Mouse (Mus musculus) cortical plate, adult 2 months (tissue): ENCODE data around the gene P3h2. TPM values are rescaled to one million over a fixed set of nuclear protein-coding genes. Genes with fewer than 3 reads are reported as not detected.

Experiments
- H3K27ac ChIP-seq: fragments of 200-500 bp; 2 replicates; pipeline ENCODE4 v1.5.1; 2012; ENCODE audit warnings: low read length, control low read depth, inconsistent platforms; ENCODE audit not compliant: insufficient read depth
- H3K4me1 ChIP-seq: fragments of 200-500 bp; 2 replicates; pipeline ENCODE4 v1.6.1; 2011; ENCODE audit warnings: low read length; ENCODE audit not compliant: control insufficient read depth, insufficient read depth
- H3K4me3 ChIP-seq: fragments of 200-500 bp; 2 replicates; pipeline ENCODE4 v1.5.1; 2011; ENCODE audit warnings: mild to moderate bottlenecking, low read length, control low read depth; ENCODE audit not compliant: insufficient read depth
- CTCF ChIP-seq: fragments of 200-500 bp; IDR thresholded peaks from 2 replicates; pipeline ENCODE4 v1.5.1; 2011; ENCODE audit warnings: mild to moderate bottlenecking, control low read depth, low read length; ENCODE audit not compliant: insufficient read depth; ENCODE audit errors: extremely low read depth
- POLR2A ChIP-seq: fragments of 200-500 bp; IDR thresholded peaks from 2 replicates; pipeline ENCODE4 v1.6.1; 2011; ENCODE audit warnings: mild to moderate bottlenecking, low read length, control low read depth; ENCODE audit not compliant: insufficient read depth; ENCODE audit errors: extremely low read depth
- polyA plus RNA-seq: library from polyadenylated mRNA; depleted of rRNA; stranded (reverse); fragments of >200 nt; gene quantifications from 2 replicates; pipeline ENCODE4 v1.2.3, GENCODE M21; 2012

The P3h2 gene
- polyA plus RNA-seq, 1 experiment, result 1.9 TPM

DNA sequence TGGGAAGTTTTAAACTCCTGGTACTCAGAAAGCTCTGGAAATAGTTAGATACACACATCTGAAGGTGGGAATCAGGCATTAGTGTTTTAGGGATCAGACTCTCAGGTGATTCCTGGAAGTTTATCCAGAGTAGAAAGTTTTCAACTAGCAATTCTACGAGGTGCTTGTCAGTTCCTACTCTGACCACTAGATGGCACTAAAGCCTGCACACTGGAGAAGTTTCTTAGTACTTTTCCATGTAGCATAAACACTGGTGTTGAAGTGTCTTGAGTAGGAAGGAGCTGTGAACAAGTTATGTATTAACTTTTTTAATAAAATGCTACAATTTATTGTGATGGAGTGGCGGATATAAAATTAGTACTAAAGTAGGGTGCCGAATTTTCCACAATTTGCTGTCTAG lies 141.7 kb downstream of the P3h2 start:
- Histone ChIP-seq H3K27ac (no peak overlapping the region), H3K4me1 (no peaks in the 10 kb centered on the region; the same call in 1 of the 2 replicates), H3K4me3 (no peak overlapping the region)
- TF ChIP-seq CTCF (peak; percentile 65), POLR2A (no peak)

DNA sequence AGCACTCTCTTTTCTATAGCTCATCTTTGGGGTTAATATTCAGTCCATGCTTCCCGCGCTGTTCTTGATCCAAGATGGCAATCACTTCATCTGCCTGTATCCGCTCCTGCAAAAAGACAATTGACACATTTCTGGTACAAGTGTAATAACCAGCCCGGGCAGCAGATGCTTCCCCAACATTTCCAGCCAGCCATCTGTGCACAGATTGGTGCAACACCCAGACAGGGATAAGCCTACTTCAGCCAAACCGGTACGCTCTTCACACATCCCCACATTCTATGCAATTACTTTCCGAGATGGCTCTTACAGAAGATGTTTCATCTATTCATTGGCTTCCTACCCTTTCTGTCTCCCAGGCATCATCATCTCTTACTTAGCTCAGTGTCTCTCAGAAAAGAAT lies 145.2 kb downstream of the P3h2 start:
- Histone ChIP-seq H3K4me3 (no peak overlapping the region), H3K27ac (no peak overlapping the region), H3K4me1 (no peaks in the 10 kb centered on the region; the same call in 1 of the 2 replicates)
- no peak for TF ChIP-seq POLR2A
- no peak for TF ChIP-seq CTCF

DNA sequence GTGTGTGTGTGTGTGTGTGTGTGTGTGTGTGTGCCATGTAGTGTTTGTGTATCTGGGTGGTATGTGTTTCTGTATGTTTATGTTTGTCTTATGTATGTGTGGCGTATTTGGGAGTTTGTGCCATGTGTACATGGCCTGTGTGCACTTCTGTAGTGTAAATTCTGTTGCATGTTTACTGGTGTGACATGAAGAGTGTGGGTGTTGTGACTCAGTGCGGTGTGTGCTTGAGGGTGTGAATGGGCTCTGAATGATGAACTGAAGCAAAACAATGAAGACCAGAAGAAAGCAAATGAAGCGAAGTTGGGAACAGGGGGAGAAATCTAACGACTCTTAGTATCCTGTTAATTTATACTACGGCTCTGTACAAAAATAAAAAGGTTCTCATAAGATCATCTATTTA lies 145.7 kb downstream of the P3h2 start:
- H3K4me3 ChIP-seq, result no peak overlapping the region
- H3K27ac ChIP-seq, result no peak overlapping the region
- H3K4me1 ChIP-seq, result no peaks in the 10 kb centered on the region; the same call in 1 of the 2 replicates
- TF ChIP-seq CTCF (no peak), POLR2A (no peak)

DNA sequence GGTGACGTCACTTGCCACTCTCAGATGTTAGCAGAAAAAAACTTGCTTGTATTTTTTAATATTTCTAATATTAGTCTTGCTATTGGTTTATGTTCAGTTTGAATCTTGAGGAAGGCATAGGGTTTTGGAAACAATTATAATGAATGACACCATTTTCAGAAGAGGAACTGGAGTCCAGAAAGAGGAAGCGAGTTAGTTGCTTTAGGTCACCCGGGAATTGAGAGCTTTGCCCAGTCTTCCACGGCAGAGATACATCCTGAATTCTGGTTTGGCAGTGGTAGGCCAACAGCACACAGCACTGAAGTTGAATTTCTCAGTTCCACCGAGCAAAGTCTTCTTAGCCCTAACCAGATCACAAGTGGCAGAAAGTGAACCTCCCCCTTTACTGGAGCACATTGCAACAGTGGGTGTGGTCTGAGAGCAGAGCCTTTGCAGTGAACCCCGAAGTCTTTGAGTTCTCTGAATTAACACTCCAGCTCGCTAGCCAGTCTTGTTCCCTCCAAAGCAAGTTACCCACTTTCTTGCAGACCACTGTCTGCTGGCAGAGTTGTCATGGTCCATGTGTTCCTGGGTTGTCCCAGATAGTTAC lies 146.8 kb downstream of the P3h2 start:
- no peak for TF ChIP-seq CTCF
- no peak for TF ChIP-seq POLR2A
- Histone ChIP-seq H3K4me1 (no peaks in the 10 kb centered on the region), H3K4me3 (no peak overlapping the region), H3K27ac (no peak overlapping the region)

DNA sequence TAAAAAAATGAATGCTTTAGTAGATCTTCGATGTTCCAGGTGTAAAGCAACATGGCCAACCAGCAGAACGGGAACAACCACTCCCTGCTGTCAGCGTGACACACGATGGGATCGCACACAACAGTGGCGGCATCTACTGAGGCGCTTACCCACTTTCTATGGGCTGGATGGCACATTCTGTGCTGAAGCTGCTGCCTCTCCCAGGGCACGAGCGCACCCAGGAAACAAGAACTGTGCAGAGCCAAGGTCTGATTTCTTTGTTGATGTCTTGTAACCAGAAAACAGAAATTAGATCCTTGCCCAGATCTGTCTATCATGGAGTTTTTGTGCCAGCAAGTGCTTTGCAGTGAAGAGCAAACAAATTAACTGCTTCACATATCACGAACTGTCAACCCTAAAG lies 147.4 kb downstream of the P3h2 start:
- no peak for TF ChIP-seq CTCF
- no peak for TF ChIP-seq POLR2A
- H3K4me1 ChIP-seq, result no peaks in the 10 kb centered on the region
- no peak overlapping the region for H3K27ac ChIP-seq
- no peak overlapping the region for H3K4me3 ChIP-seq

DNA sequence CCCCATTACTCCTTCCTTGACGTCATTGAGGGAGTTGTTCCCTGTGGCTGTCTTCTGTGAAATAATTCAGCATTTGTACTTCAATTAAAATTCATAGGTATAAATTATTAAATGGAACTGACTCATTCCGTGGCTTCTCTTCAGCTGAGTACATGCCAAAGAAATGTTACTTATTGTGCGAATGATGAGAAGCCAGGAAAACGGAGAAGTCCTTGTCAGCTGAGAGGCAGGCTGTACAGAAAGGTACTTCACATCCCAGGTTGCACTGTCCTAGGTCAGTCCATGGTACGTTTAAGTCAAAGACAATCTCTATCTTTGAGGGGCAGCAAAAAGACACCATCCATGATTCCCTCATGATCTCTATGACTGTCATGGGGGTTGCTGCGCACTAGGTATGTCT lies 148.8 kb downstream of the P3h2 start:
- Histone ChIP-seq H3K27ac (no peak overlapping the region), H3K4me1 (no peaks in the 10 kb centered on the region), H3K4me3 (no peak overlapping the region)
- TF ChIP-seq POLR2A (no peak), CTCF (no peak)

DNA sequence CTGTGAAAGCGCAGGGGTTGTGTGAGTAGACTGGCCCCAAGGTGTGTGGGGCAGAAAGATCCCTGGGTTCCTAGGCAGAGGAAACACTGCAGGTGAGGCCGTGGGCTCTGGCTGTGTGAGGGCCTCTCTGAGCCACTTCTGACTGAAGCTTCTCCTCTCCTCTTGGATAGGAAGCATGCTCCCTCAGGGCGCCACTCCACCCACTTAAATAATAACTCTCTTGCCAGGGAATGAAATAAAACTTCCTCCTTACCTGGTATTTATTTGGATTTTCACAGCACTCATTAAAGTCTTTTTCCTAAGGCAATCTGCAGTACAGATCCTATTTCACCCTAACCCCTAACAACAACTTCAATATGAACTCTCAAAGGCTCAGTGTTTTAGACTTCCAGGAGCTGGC lies 151.0 kb downstream of the P3h2 start:
- no peak overlapping the region for H3K27ac ChIP-seq
- no peak overlapping the region for H3K4me3 ChIP-seq
- TF ChIP-seq CTCF (no peak), POLR2A (no peak)
- no peaks in the 10 kb centered on the region for H3K4me1 ChIP-seq

DNA sequence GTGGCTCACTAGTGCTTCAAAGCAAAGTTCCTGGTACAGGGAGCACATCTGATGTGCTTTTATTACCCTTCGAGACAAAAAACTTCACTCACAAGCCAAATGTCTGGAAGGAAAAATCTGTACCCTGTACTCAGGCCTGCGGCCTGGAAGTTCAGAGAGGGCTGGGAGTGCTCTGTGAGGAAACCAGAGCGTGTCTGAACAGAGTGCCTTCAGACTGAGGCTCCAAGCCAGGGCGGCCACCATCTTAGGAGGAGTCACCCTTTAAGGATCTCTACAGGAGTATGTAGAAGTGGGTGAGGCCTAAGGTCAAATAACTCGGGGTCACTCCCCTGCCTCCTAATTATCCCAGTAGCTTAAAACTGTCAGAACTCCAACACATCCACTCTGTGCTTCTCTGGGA lies 152.2 kb downstream of the P3h2 start:
- TF ChIP-seq CTCF, result no peak
- TF ChIP-seq POLR2A, result no peak
- Histone ChIP-seq H3K4me3 (no peak overlapping the region), H3K4me1 (no peaks in the 10 kb centered on the region), H3K27ac (no peak overlapping the region)

DNA sequence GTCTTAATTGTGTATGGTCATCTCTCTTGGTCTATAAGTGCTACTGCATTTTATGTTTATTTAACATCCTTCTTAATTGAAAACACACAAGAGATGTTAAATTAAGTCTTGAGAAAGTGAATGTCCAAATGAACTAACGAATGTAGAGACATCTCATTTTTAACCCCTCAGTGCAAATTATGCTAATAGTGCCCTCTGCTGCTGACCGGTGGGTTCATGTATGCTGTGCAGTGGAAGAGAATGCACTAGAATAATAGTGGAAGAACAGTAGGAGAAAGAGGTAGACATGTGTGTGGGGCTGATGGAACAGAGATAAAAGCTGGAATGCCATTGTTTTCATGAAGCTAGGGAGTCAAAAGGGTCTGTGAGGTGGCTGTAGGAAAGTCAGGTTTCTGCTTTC lies 153.6 kb downstream of the P3h2 start:
- Histone ChIP-seq H3K4me1 (no peaks in the 10 kb centered on the region), H3K27ac (no peak overlapping the region), H3K4me3 (no peak overlapping the region)
- TF ChIP-seq CTCF, result peak; percentile 49; the same call in 1 of the 2 replicates
- TF ChIP-seq POLR2A, result no peak

DNA sequence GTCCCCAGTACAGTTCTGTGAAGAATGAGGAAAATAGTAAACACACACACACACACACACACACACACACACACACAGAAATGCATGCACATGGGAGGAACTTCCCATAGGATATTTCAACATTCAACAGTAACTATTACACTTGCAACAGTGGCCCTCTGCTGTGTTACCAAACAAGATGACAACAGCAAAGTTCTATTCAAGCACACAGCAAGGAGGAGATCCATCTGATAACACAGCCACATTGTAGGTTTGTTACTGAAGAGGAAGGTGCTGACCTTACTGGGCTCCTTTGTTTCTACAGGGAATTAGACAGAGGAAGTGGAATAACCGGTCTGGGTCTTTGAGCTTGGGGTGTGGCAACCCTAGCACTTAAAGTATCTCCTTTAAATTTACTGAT lies 157.5 kb downstream of the P3h2 start:
- TF ChIP-seq CTCF (no peak), POLR2A (no peak)
- no peaks in the 10 kb centered on the region for H3K4me1 ChIP-seq
- no peak overlapping the region for H3K27ac ChIP-seq
- H3K4me3 ChIP-seq, result no peak overlapping the region
